Mouse (Mus musculus): Measurements from ENCODE around the gene Moap1.

The Moap1 gene

DNA sequence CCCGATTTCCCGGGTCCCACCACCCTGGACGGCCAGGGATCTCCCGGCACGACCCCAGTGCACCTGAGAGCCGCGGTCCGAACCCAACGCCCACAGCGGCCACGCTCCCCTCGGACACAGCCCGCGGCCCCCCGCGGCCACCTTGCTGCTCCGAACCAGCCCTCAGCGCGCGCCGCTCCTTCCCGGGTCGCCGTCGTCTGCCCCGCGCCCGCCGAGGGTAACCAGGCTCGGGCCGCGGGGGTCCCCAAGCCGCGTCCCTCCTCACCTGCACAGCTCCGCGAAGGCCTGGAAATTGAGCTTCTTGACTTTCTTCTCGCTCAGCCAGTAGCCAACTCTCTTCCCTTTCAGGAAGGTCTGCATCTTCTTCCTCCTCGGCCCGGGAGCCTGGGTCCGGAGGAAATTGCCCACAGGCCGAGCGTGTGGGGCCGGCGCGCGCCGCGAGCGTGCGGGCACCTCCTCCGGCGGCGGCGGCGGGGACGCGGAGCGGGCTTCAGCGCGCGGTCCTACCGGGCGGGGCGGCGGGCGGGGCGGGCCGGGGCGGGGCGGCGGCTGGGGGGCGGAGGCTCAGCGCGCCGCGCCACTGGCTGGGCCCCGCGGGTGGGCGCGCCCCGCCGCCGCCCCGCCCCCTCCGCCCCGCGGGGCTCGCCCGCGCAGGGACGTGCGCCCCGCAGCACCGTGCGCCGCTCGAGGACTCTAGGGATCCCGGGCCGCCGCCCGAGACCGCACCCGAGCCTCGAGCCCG is 38.8 kb downstream of the Moap1 start, which contains the start of gene Itpk1:
Gene Itpk1 (minus strand): TSS at position 474 of the 742 bp plus-strand sequence.
- DNase-seq: peak; percentile 68

DNA sequence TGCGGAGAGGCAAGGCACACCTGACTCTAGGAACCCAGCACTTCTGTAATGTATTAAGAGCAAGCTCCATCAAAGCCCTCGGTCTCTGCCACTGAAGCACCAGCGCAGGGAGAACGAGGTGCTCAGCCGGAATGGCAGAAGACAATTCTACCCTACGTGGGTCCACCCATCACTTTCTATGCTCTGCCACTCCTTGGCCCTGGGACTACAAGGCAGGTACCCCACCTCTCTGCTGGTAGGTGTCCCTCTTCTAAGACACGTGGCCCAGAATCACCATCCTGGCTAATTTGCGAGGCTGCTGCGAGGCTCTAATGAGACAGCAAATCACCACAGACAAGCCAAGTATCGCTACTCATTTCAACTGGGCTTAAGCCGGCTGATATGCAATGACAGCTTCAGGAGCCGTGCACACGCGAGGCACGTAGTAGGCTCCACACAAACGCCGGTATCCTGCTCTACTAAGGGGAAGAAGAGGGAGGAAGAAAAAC is 39.5 kb downstream of the Moap1 start:
- no peak for DNase-seq

DNA sequence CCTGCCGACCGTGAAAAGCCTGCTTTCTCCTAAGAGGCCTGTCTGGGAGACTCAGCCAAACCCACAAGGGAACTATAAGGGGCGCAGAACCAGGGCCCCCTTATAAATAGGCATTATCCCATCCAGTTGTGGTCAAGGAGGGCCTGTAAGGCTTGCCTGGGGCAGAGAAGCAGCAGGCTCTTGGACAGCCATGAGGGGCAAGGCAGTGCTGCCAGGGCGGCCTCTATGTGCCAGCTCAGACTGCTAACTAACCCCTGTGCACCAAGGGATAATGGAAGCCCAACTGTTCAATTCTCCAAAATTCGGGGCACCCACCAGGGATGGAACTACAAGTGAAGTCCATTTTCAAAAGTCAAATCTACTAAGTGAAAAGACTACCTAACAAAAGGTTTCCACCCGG is 40.0 kb downstream of the Moap1 start:
- no peak for DNase-seq

DNA sequence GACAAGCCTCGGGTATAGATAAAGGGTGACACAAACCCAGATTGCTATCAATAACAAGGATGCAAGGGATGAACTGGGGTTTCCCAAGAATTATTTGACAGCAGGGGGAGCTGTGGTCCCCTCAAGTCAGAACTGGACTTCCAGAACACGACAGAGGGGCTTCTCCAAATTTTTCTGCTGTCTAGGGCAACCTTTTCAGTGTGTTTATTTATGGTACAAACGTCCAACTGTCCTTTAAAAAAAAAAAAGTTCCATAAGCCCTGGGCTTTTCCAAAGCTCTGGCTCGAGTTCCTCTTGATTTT is 40.4 kb downstream of the Moap1 start:
- no peak for DNase-seq

GRCm38 (mm10) chr12:102702356-102703110 is 40.9 kb downstream of the Moap1 start:
- DNase-seq: peak; percentile 95

DNA sequence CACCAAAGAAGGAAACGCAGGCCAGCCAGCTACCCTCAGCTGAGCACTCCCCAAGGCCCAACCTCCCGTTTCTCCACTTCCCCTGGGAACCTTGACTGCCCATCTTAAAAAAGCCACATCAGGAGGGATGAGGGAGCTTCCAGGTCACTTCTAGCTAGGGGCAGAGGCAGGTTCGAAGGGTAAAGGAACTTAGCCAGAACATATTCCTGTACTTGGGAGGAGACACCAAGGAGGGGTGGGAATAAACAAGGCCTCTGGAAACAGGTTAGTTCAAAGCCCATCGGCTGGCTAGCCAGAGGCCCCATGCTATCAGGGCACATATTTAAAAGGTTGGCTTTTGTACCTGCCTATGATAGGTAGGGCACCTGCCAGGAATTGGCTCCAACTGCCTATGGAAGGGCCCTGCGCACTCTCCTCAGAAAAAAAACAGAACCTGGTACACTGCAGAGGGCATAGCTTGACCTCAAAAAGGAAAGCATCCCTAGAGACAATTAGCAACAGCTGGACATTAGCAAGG is 41.7 kb downstream of the Moap1 start:
- DNase-seq: no peak

DNA sequence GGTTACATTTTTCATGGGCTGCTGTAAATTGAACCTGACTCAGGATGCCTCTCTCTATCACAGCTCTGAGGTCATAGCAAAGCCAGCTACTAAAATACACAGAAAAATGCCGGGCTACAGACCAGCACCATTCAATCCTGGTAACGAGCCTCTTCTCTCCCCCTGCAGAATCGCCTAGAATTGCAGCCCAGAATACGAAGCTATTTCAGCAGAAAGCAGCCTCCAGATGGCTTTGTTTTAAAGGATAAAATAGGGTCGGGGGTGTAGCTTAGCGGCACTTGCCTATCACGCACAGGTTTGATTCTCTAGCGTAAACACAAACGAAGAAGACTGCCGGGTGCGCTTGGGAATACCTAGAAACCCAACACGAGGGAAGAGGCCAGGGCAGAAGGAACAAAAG is 43.0 kb downstream of the Moap1 start:
- no peak for DNase-seq

GRCm38 (mm10) chr12:102699156-102699555 is 44.3 kb downstream of the Moap1 start:
- DNase-seq: no peak

DNA sequence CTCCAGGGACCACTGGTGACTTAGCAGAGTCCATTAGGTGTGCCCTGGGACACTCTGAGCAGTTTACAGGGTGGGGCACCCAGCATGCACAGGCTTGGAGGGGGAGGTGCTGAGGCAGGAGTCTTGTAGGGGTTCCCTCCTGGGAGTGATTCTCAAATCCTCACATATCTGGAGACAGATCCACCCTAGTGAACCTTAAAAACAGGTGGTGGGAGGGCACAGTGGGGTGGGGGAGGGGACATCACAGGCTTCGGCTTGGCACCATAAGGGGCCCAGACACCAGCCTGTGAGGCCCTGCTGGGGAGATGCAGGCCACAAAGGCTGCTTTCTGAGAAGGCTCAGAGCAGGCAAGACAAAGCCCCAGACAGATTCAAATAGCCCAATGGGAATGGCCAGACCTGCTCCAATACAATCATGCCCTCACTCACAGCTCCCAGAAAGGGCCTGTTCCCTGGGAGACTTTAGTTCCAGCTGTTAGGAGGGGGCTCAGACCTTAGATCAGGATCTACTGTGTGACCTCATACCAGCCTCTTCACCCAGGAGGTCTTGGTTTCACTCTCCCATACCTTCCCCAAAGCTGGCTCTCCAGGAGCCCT is 45.3 kb downstream of the Moap1 start:
- no peak for DNase-seq

- no peak for DNase-seq
Measured at GRCm38 (mm10) chr12:102697381-102697780, 46.1 kb downstream of the Moap1 start.

DNA sequence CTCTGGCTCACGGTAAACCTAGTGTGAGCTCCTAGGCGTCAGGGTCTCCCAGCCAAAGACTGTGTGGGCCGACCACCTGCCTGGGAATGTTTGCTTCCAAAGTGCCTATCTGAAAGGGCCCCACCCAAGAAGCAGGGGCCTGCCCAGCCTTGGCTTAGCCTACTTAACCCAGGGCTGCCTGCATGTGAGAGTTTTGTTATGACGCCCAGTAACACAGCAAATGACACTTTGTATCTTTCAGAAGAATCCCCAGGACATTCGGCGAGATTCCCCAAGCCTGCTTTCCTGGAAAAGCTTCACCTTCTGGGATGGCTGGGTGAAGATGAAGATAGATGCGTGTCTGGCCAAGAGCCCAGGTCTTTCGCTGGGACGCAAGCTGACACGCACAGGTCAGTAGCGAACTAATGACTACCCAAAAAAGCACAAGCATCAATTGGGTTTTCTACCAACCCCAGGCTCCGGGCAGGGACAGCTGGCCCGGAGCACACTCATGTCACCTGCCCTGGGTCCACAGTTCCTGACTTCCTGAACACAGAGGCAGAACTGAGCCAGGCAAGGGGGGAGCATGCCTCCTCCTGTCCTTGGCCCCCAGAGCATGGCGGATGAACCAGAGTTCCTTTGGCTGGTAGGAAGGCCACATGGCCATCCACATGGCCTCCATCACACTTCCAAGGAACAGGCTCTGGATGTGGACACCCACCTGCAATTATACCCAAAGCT is 46.7 kb downstream of the Moap1 start:
- no peak for DNase-seq

DNA sequence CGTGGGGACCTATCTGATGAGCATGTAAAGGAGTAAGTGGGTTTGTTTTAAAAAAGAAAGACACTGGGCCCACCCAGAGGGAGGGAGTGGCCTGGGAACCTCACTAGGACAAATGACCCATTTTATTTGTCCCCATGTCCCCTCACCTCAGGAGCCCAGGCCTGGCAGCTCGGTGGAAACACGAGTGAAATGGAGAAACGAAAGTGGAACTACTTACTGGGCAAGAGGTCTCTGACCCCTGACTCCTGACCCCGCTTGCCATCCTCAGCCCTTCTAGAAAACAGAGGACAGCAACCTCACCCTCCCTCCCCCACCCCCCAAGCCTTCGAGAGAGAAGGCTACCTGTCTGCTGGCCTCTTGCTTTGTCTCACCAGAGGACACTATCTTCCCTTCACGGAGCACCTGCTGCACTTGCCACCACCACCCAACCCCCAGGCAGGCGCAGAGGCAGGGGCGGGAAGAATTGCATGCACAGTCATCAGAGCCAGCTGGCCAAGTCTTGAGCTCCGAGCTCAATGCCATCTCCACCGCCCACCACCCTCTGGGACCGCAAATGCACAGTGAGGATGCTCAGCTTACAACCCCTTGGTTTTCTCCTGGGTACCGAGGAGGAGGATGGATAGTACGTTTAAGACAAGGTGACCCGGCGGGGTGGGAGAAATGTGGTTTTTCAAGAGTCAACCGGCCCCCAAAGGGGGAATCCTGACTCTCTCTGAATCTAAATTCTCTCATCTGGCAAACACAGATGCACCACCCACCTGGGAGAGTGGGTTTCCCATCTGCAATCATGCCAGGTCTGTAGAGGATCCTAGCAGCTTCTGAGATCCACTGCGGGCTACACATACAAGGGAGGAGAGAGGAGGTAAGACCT is 47.9 kb downstream of the Moap1 start:
- DNase-seq: peak; percentile 72
